Mouse (Mus musculus) hindbrain, embryonic 14.5 days (tissue): ENCODE data around the gene Sema3f. TPM values are rescaled to one million over a fixed set of nuclear protein-coding genes. Genes with fewer than 3 reads are reported as not detected.

ENCODE experiments used
- ATAC-seq: fragments of 200-750 bp; cut with Nextera tagmentation; 2 replicates; pipeline ENCODE4 v1.8.0; 2017; ENCODE audit warnings: moderate number of reproducible peaks, mild to moderate bottlenecking, moderate TSS enrichment, moderate library complexity; ENCODE audit not compliant: low FRiP score
- DNase-seq: peaks from one replicate; pipeline ENCODE4 v3.0.0-alpha.2; 2015; ENCODE audit warnings: low spot score
- H3K27ac ChIP-seq: fragments of 300-500 bp; sonication (generic); 2 replicates; pipeline ENCODE4 v1.5.1; 2014; ENCODE audit warnings: mild to moderate bottlenecking, moderate library complexity
- H3K27me3 ChIP-seq: fragments of 300-500 bp; sonication (generic); 2 replicates; pipeline ENCODE4 v1.6.1; 2014; ENCODE audit warnings: mild to moderate bottlenecking, low read length, mixed read lengths; ENCODE audit not compliant: control insufficient read depth, insufficient read depth
- H3K36me3 ChIP-seq: fragments of 300-500 bp; sonication (generic); replicated peaks from 2 replicates; pipeline ENCODE4 v1.6.1; 2014; ENCODE audit not compliant: control insufficient read depth, insufficient read depth
- H3K4me1 ChIP-seq: fragments of 300-500 bp; sonication (generic); replicated peaks from 2 replicates; pipeline ENCODE4 v1.6.1; 2014; ENCODE audit warnings: antibody characterized with exemption, low read length, mixed read lengths; ENCODE audit not compliant: control insufficient read depth, insufficient read depth
- H3K4me2 ChIP-seq: fragments of 300-500 bp; sonication (generic); replicated peaks from 2 replicates; pipeline ENCODE4 v1.6.1; 2014; ENCODE audit warnings: mild to moderate bottlenecking, moderate library complexity
- H3K4me3 ChIP-seq: fragments of 300-500 bp; sonication (generic); replicated peaks from 2 replicates; pipeline ENCODE4 v1.5.1; 2014; ENCODE audit warnings: mild to moderate bottlenecking, low read length
- H3K9ac ChIP-seq: fragments of 300-500 bp; sonication (generic); 2 replicates; pipeline ENCODE4 v1.6.1; 2014
- H3K9me3 ChIP-seq: fragments of 300-500 bp; sonication (generic); 2 replicates; pipeline ENCODE4 v1.6.1; 2016; ENCODE audit warnings: low read length; ENCODE audit not compliant: control insufficient read depth
- WGBS: fragments of 180-500 bp; shearing (Covaris S2); extraction: QIAGEN DNeasy Blood & Tissue Kit; methylation state at CpG from one replicate; pipeline ENCODE4 v1.1.7; 2014; 5-methylcytosine and 5-hydroxymethylcytosine counted together
- polyA plus RNA-seq: library from polyadenylated mRNA; unstranded; fragments of >200 nt; fragmentation: Nextera tagmentation; extraction: Ambion mirVana; gene quantifications from 2 replicates; pipeline ENCODE4 v1.2.1, GENCODE M21; 2014

The Sema3f gene
- polyA plus RNA-seq, 1 experiment from 2014 or later = 17.5 TPM

GRCm38 (mm10) chr9:107736185-107736485 is 25.9 kb upstream of the Sema3f start:
- peak overlapping the region; percentile 28 for H3K4me2 ChIP-seq
- no peaks in the 10 kb centered on the region for H3K9me3 ChIP-seq
- DNase-seq (no peak), ATAC-seq (peak; percentile 9; the same call in 1 of the 2 replicates)
- H3K36me3 ChIP-seq = peaks cover 30% of the 10 kb centered on the region
- no peaks in the 10 kb centered on the region for H3K27me3 ChIP-seq
- no peak overlapping the region for H3K4me3 ChIP-seq
- H3K4me1 ChIP-seq = peaks cover 27% of the 10 kb centered on the region
- peak overlapping the region; percentile 3; the same call in 1 of the 2 replicates for H3K9ac ChIP-seq
- peak overlapping the region; percentile 51 for H3K27ac ChIP-seq
- 4% methylated on average over 7 of the region's 7 CpGs for WGBS

- DNase-seq (no peak), ATAC-seq (0 out of 2 replicates have a peak, but pooled peaks have one; percentile 25)
- H3K9ac ChIP-seq = peak overlapping the region; percentile 3; the same call in 1 of the 2 replicates
Observed at GRCm38 (mm10) chr9:107735356-107736184, 25.3 kb upstream of the Sema3f start.

GRCm38 (mm10) chr9:107734567-107734971 is 24.3 kb upstream of the Sema3f start:
- no peak overlapping the region for H3K4me2 ChIP-seq
- no peak for DNase-seq
- H3K27ac ChIP-seq = peak overlapping the region; percentile 51
- peaks cover 15% of the 10 kb centered on the region for H3K36me3 ChIP-seq
- no peak for ATAC-seq
- WGBS = 19% methylated on average over 7 of the region's 7 CpGs
- no peaks in the 10 kb centered on the region for H3K9me3 ChIP-seq
- no peak overlapping the region for H3K4me3 ChIP-seq
- H3K9ac ChIP-seq = 0 out of 2 replicates have a peak overlapping the region, but pooled peaks have one; percentile 3
- no peaks in the 10 kb centered on the region for H3K27me3 ChIP-seq
- peaks cover 37% of the 10 kb centered on the region for H3K4me1 ChIP-seq

More at GRCm38 (mm10) chr9:107735356-107736184, 25.3 kb upstream of the Sema3f start:
- WGBS = 3% methylated on average over 16 of the region's 17 CpGs
- Histone ChIP-seq H3K4me2 (peak overlapping the region; percentile 28), H3K27me3 (no peaks in the 10 kb centered on the region), H3K9me3 (no peaks in the 10 kb centered on the region), H3K4me3 (no peak overlapping the region), H3K27ac (peak overlapping the region; percentile 51), H3K36me3 (peaks cover 25% of the 10 kb centered on the region), H3K4me1 (peaks cover 27% of the 10 kb centered on the region)

DNA sequence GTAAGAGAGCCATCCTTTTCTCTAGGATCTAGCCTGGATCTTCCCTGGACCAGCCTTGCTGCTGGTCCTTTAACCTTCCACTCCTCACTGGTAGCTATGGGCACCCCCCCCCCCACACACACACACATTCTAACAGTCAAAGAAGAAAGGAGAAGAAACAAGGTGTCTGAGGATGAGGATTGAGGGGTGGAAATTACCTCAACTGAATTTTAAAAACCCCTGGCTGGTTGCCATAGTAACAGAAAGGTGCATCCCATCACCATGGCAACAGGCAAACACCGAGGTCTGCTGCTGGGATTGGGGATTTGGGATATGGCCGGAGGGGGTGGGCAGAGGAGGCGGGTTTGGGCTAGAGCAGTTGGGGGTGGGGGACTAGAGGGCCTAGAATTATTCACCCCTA is 19.4 kb upstream of the Sema3f start:
- Histone ChIP-seq H3K4me1 (peaks cover 34% of the 10 kb centered on the region), H3K4me3 (no peak overlapping the region), H3K9ac (no peak overlapping the region), H3K9me3 (no peaks in the 10 kb centered on the region), H3K36me3 (no peaks in the 10 kb centered on the region), H3K27ac (peak overlapping the region; percentile 84), H3K4me2 (no peak overlapping the region), H3K27me3 (no peaks in the 10 kb centered on the region)
- 24% methylated on average over 3 of the region's 3 CpGs for WGBS
- DNase-seq (peak; percentile 76), ATAC-seq (peak; percentile 52)

- WGBS = 65% methylated on average over 6 of the region's 6 CpGs
- ATAC-seq (no peak), DNase-seq (no peak)
- Histone ChIP-seq H3K4me2 (no peak overlapping the region), H3K4me3 (no peak overlapping the region), H3K9me3 (no peaks in the 10 kb centered on the region), H3K27ac (peak overlapping the region; percentile 84), H3K4me1 (peaks cover 31% of the 10 kb centered on the region), H3K9ac (no peak overlapping the region), H3K36me3 (no peaks in the 10 kb centered on the region), H3K27me3 (no peaks in the 10 kb centered on the region)
Observed at GRCm38 (mm10) chr9:107728919-107729670, 18.8 kb upstream of the Sema3f start.

GRCm38 (mm10) chr9:107727041-107727440 is 16.8 kb upstream of the Sema3f start:
- H3K36me3 ChIP-seq = no peaks in the 10 kb centered on the region
- H3K4me3 ChIP-seq = no peak overlapping the region
- no peaks in the 10 kb centered on the region for H3K9me3 ChIP-seq
- H3K27me3 ChIP-seq = no peaks in the 10 kb centered on the region
- H3K4me2 ChIP-seq = no peak overlapping the region
- H3K4me1 ChIP-seq = peaks cover 50% of the 10 kb centered on the region
- DNase-seq (no peak), ATAC-seq (no peak)
- WGBS = 43% methylated on average over 3 of the region's 3 CpGs
- H3K27ac ChIP-seq = no peak overlapping the region
- no peak overlapping the region for H3K9ac ChIP-seq

DNA sequence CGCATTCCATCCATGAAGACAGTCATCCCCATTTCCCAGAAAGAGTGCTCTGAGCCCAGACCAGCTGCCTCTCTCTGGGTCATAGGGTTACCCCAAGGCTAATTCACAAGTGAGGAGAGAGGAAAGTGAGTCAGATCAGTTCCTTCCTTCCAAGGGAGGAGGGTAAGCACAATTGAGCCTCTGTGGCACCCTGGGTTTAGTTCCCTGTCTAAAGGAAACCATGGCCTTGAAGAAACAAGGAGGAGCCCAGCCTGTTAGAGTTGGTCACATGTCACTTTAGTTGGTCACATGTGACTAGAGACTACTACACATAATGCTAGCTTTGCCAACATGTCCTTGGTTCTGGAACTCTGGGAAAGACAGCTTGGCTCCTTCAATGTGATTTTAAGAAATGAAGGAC is 14.5 kb upstream of the Sema3f start:
- peaks cover 42% of the 10 kb centered on the region for H3K4me1 ChIP-seq
- no peak for DNase-seq

GRCm38 (mm10) chr9:107723794-107724531 is 13.7 kb upstream of the Sema3f start:
- H3K36me3 ChIP-seq = no peaks in the 10 kb centered on the region
- no peaks in the 10 kb centered on the region for H3K9me3 ChIP-seq
- no peak overlapping the region; the same call in 1 of the 2 replicates for H3K9ac ChIP-seq
- no peaks in the 10 kb centered on the region for H3K27me3 ChIP-seq
- H3K27ac ChIP-seq = peak overlapping the region; percentile 71
- H3K4me3 ChIP-seq = no peak overlapping the region
- peak; percentile 55 for DNase-seq
- WGBS = 9% methylated on average over 11 of the region's 11 CpGs
- H3K4me1 ChIP-seq = peaks cover 34% of the 10 kb centered on the region
- H3K4me2 ChIP-seq = peak overlapping the region; percentile 8; the same call in 1 of the 2 replicates
- ATAC-seq = peak; percentile 54

More for the DNA sequence above, 14.5 kb upstream of the Sema3f start:
- Histone ChIP-seq H3K9ac (no peak overlapping the region), H3K27ac (0 out of 2 replicates have a peak overlapping the region, but pooled peaks have one; percentile 6), H3K4me2 (no peak overlapping the region), H3K27me3 (no peaks in the 10 kb centered on the region), H3K36me3 (no peaks in the 10 kb centered on the region), H3K9me3 (no peaks in the 10 kb centered on the region), H3K4me3 (no peak overlapping the region)
- no peak for ATAC-seq
- WGBS = 88% methylated on average over 1 of the region's 1 CpGs
